Mouse (Mus musculus): ENCODE measurements at regions not wholly inside any gene's neighbourhood (a gene's known extent, or its start where the extent isn't known, plus 50 kb on each side); places are given as distances from the start of the nearest gene placed in this dataset.
A peak's percentile ranks its signal among the peaks of the same experiment; 100 is the strongest.

- Histone ChIP-seq H3K4me2 (peak overlapping the region; percentile 79), H3K9me3 (replicated peaks) (no peaks in the 10 kb centered on the region), H3K9ac (peak overlapping the region; percentile 57), H3K36me3 (replicated peaks) (no peaks in the 10 kb centered on the region), H3K27ac (replicated peaks) (peak overlapping the region; percentile 54), H3K4me3 (replicated peaks) (peak overlapping the region; percentile 48), H3K4me1 (replicated peaks) (peaks cover 46% of the 10 kb centered on the region), H3K27me3 (peaks cover 61% of the 10 kb centered on the region)
- no peak for ATAC-seq (ENCODE audit: insufficient read depth)
- 6% methylated on average over 10 of the region's 10 CpGs for WGBS (ENCODE audit: insufficient replicate concordance)
Measured at GRCm38 (mm10) chr5:118465991-118466750, 94.3 kb upstream of the Med13l start.

GRCm38 (mm10) chr5:118468739-118469138 is 91.7 kb upstream of the Med13l start:
- no peaks in the 10 kb centered on the region for H3K36me3 ChIP-seq (replicated peaks)
- no peak for ATAC-seq (ENCODE audit: insufficient read depth)
- no peak overlapping the region for H3K4me3 ChIP-seq (replicated peaks)
- no peak overlapping the region for H3K9ac ChIP-seq
- WGBS (ENCODE audit: insufficient replicate concordance): 30% methylated on average over 4 of the region's 4 CpGs
- no peak overlapping the region for H3K27ac ChIP-seq (replicated peaks)
- peaks cover 36% of the 10 kb centered on the region for H3K27me3 ChIP-seq
- H3K9me3 ChIP-seq (replicated peaks): no peaks in the 10 kb centered on the region
- H3K4me1 ChIP-seq (replicated peaks): peaks cover 44% of the 10 kb centered on the region
- H3K4me2 ChIP-seq: no peak overlapping the region

GRCm38 (mm10) chr5:118471569-118471968 is 88.9 kb upstream of the Med13l start:
- H3K9me3 ChIP-seq (replicated peaks): no peaks in the 10 kb centered on the region
- peaks cover 41% of the 10 kb centered on the region for H3K4me1 ChIP-seq (replicated peaks)
- H3K9ac ChIP-seq: no peak overlapping the region
- no peaks in the 10 kb centered on the region for H3K36me3 ChIP-seq (replicated peaks)
- no peak overlapping the region for H3K4me2 ChIP-seq
- H3K27ac ChIP-seq (replicated peaks): no peak overlapping the region
- H3K4me3 ChIP-seq (replicated peaks): no peak overlapping the region
- no peak for ATAC-seq (ENCODE audit: insufficient read depth)
- 70% methylated on average over 5 of the region's 5 CpGs for WGBS (ENCODE audit: insufficient replicate concordance)
- peaks cover 17% of the 10 kb centered on the region for H3K27me3 ChIP-seq

GRCm38 (mm10) chr5:118472291-118472690 is 88.2 kb upstream of the Med13l start:
- Histone ChIP-seq H3K27me3 (peaks cover 17% of the 10 kb centered on the region), H3K9me3 (replicated peaks) (no peaks in the 10 kb centered on the region), H3K9ac (no peak overlapping the region), H3K27ac (replicated peaks) (no peak overlapping the region), H3K4me2 (no peak overlapping the region), H3K36me3 (replicated peaks) (no peaks in the 10 kb centered on the region), H3K4me3 (replicated peaks) (no peak overlapping the region), H3K4me1 (replicated peaks) (peaks cover 46% of the 10 kb centered on the region)
- WGBS (ENCODE audit: insufficient replicate concordance): 82% methylated on average over 10 of the region's 10 CpGs
- no peak for ATAC-seq (ENCODE audit: insufficient read depth)

GRCm38 (mm10) chr5:118473128-118473730 is 87.2 kb upstream of the Med13l start:
- peaks cover 49% of the 10 kb centered on the region for H3K4me1 ChIP-seq (replicated peaks)
- H3K9me3 ChIP-seq (replicated peaks): no peaks in the 10 kb centered on the region
- H3K36me3 ChIP-seq (replicated peaks): no peaks in the 10 kb centered on the region
- ATAC-seq (ENCODE audit: insufficient read depth): no peak
- 0 out of 2 replicates have a peak overlapping the region, but pooled peaks have one; percentile 31 for H3K27ac ChIP-seq (replicated peaks)
- H3K9ac ChIP-seq: no peak overlapping the region
- H3K4me2 ChIP-seq: no peak overlapping the region
- H3K4me3 ChIP-seq (replicated peaks): no peak overlapping the region
- H3K27me3 ChIP-seq: peaks cover 13% of the 10 kb centered on the region
- WGBS (ENCODE audit: insufficient replicate concordance): 46% methylated on average over 5 of the region's 5 CpGs

GRCm38 (mm10) chr5:118476597-118476996 is 83.9 kb upstream of the Med13l start:
- no peaks in the 10 kb centered on the region for H3K36me3 ChIP-seq (replicated peaks)
- 0 out of 2 replicates have a peak overlapping the region, but pooled peaks have one; percentile 59 for H3K9ac ChIP-seq
- peak overlapping the region; percentile 84; the same call in 1 of the 2 replicates for H3K4me2 ChIP-seq
- no peak for ATAC-seq (ENCODE audit: insufficient read depth)
- no peaks in the 10 kb centered on the region for H3K27me3 ChIP-seq
- 28% methylated on average over 5 of the region's 5 CpGs for WGBS (ENCODE audit: insufficient replicate concordance)
- H3K4me3 ChIP-seq (replicated peaks): no peak overlapping the region
- H3K9me3 ChIP-seq (replicated peaks): no peaks in the 10 kb centered on the region
- peaks cover 78% of the 10 kb centered on the region for H3K4me1 ChIP-seq (replicated peaks)
- H3K27ac ChIP-seq (replicated peaks): peak overlapping the region; percentile 99

GRCm38 (mm10) chr5:118477131-118478119 is 83.1 kb upstream of the Med13l start:
- WGBS (ENCODE audit: insufficient replicate concordance): 40% methylated on average over 19 of the region's 19 CpGs
- Histone ChIP-seq H3K4me1 (replicated peaks) (peaks cover 86% of the 10 kb centered on the region), H3K4me3 (replicated peaks) (peak overlapping the region; percentile 49)

GRCm38 (mm10) chr5:118478120-118478768 is 82.2 kb upstream of the Med13l start:
- Histone ChIP-seq H3K9me3 (replicated peaks) (no peaks in the 10 kb centered on the region), H3K27me3 (no peaks in the 10 kb centered on the region), H3K27ac (replicated peaks) (peak overlapping the region; percentile 99), H3K4me3 (replicated peaks) (peak overlapping the region; percentile 49), H3K9ac (peak overlapping the region; percentile 59), H3K36me3 (replicated peaks) (no peaks in the 10 kb centered on the region), H3K4me1 (replicated peaks) (peaks cover 94% of the 10 kb centered on the region), H3K4me2 (peak overlapping the region; percentile 84)
- WGBS (ENCODE audit: insufficient replicate concordance): 4% methylated on average over 15 of the region's 15 CpGs
- ATAC-seq (ENCODE audit: insufficient read depth): peak; percentile 60

More at GRCm38 (mm10) chr5:118477131-118478119, 83.1 kb upstream of the Med13l start:
- no peaks in the 10 kb centered on the region for H3K36me3 ChIP-seq (replicated peaks)
- peak overlapping the region; percentile 84 for H3K4me2 ChIP-seq
- H3K27ac ChIP-seq (replicated peaks): peak overlapping the region; percentile 99
- H3K9ac ChIP-seq: peak overlapping the region; percentile 59
- H3K9me3 ChIP-seq (replicated peaks): no peaks in the 10 kb centered on the region
- ATAC-seq (ENCODE audit: insufficient read depth): no peak
- no peaks in the 10 kb centered on the region for H3K27me3 ChIP-seq

- H3K4me3 ChIP-seq (replicated peaks): 0 out of 2 replicates have a peak overlapping the region, but pooled peaks have one; percentile 14
- H3K9me3 ChIP-seq (replicated peaks): no peaks in the 10 kb centered on the region
- no peaks in the 10 kb centered on the region for H3K36me3 ChIP-seq (replicated peaks)
- peak overlapping the region; percentile 99 for H3K27ac ChIP-seq (replicated peaks)
- H3K27me3 ChIP-seq: no peaks in the 10 kb centered on the region
- H3K4me2 ChIP-seq: peak overlapping the region; percentile 74
- peak overlapping the region; percentile 54 for H3K9ac ChIP-seq
- ATAC-seq (ENCODE audit: insufficient read depth): peak; percentile 79
- WGBS (ENCODE audit: insufficient replicate concordance): 22% methylated on average over 5 of the region's 5 CpGs
- peaks cover 99% of the 10 kb centered on the region for H3K4me1 ChIP-seq (replicated peaks)
Measured at GRCm38 (mm10) chr5:118480000-118480399, 80.5 kb upstream of the Med13l start.

GRCm38 (mm10) chr5:118480965-118481793 is 79.3 kb upstream of the Med13l start:
- H3K27me3 ChIP-seq: no peaks in the 10 kb centered on the region
- peak; percentile 15 for ATAC-seq (ENCODE audit: insufficient read depth)
- WGBS (ENCODE audit: insufficient replicate concordance): 42% methylated on average over 10 of the region's 10 CpGs
- H3K4me2 ChIP-seq: peak overlapping the region; percentile 74
- peaks cover 100% of the 10 kb centered on the region for H3K4me1 ChIP-seq (replicated peaks)
- peak overlapping the region; percentile 54 for H3K9ac ChIP-seq
- H3K36me3 ChIP-seq (replicated peaks): no peaks in the 10 kb centered on the region
- no peak overlapping the region for H3K4me3 ChIP-seq (replicated peaks)
- peak overlapping the region; percentile 99 for H3K27ac ChIP-seq (replicated peaks)
- H3K9me3 ChIP-seq (replicated peaks): no peaks in the 10 kb centered on the region
